Mouse (Mus musculus) gastrocnemius, postnatal 14 days (tissue): ENCODE results near the gene Mob2. TPM values are rescaled to one million over a fixed set of nuclear protein-coding genes. Genes with fewer than 3 reads are reported as not detected.
A peak's percentile ranks its signal among the peaks of the same experiment; 100 is the strongest.

ENCODE experiments used
- DNase-seq: peaks from one replicate; pipeline ENCODE4 v3.0.0; 2021; ENCODE audit warnings: mixed read lengths
- intact Hi-C: fragments of 180-260 bp; cut with DNase I; formaldehyde crosslinking; loops from one replicate; pipeline ENCODE4 v1.15.1; 2025; ENCODE audit warnings: low total_unique reads
- long read RNA-seq, 2 experiments: library from polyadenylated mRNA; stranded (forward); transcript quantifications; one replicate each; pipeline ENCODE4 v2.0.0; 2021
- total RNA-seq, 2 experiments: library from RNA; stranded (reverse); gene quantifications; 2 replicates each; pipeline ENCODE4 v1.2.3; 2021

Mob2 gene
- total RNA-seq = 10 to 100 TPM; 26.6 to 32.0 TPM
- long read RNA-seq, experiment 1, transcript Mob2-201 (5 exons, 1,490 nt) = major isoform, 38 of 77 reads
- long read RNA-seq, experiment 1, transcript Mob2-206 (5 exons, 2,140 nt) = minor isoform, 8 of 77 reads
- long read RNA-seq, experiment 1, partial matches to known transcripts = 2 of 77 reads
- long read RNA-seq, experiment 1, other reads (novel, unspliced or antisense) = 25 of 77 reads
- long read RNA-seq, experiment 2, transcript Mob2-201 (5 exons, 1,490 nt) = major isoform, 40 of 88 reads
- long read RNA-seq, experiment 2, transcript Mob2-206 (5 exons, 2,140 nt) = minor isoform, 5 of 88 reads
- long read RNA-seq, experiment 2, partial matches to known transcripts = 1 of 88 reads
- long read RNA-seq, experiment 2, other reads (novel, unspliced or antisense) = 39 of 88 reads

- intact Hi-C loops = no loop called here
- peak; percentile 93 for DNase-seq
These were observed at the start of gene Mob2 for GRCm38 (mm10) chr7:142060931-142061565. Mob2 (minus strand) TSS chr7:142061065.

- DNase-seq = no peak
- intact Hi-C loops = no loop called here
These were observed 43.9 kb upstream of the Mob2 start for GRCm38 (mm10) chr7:142104747-142105146.

GRCm38 (mm10) chr7:142097776-142098175 is 36.9 kb upstream of the Mob2 start:
- DNase-seq = peak; percentile 79
- intact Hi-C loops = loop anchor here (2.0 kb wide), 2 partner anchors 27 to 81 kb away; no protein-coding TSS in a partner anchor

- DNase-seq = no peak
- intact Hi-C loops = loop anchor here (2.0 kb wide), 1 partner anchor 80 kb away; no protein-coding TSS in a partner anchor
These were observed 35.8 kb upstream of the Mob2 start for GRCm38 (mm10) chr7:142096701-142097100.

GRCm38 (mm10) chr7:142095183-142095931 is 34.5 kb upstream of the Mob2 start, which contains the start of gene Dusp8:
Dusp8 (minus strand) TSS chr7:142095843.
- intact Hi-C loops = no loop called here
- DNase-seq = peak; percentile 91

- intact Hi-C loops = no loop called here
- DNase-seq = peak; percentile 35
These were observed 33.7 kb upstream of the Mob2 start for GRCm38 (mm10) chr7:142094301-142095143.

GRCm38 (mm10) chr7:142093696-142094240 is 32.9 kb upstream of the Mob2 start:
- DNase-seq = no peak
- intact Hi-C loops = no loop called here

- intact Hi-C loops = no loop called here
These were observed 32.1 kb upstream of the Mob2 start for GRCm38 (mm10) chr7:142092991-142093390.

GRCm38 (mm10) chr7:142091848-142092247 is 31.0 kb upstream of the Mob2 start:
- no peak for DNase-seq
- intact Hi-C loops = no loop called here

More at GRCm38 (mm10) chr7:142092991-142093390, 32.1 kb upstream of the Mob2 start:
- DNase-seq = no peak

GRCm38 (mm10) chr7:142089648-142090447 is 29.0 kb upstream of the Mob2 start:
- intact Hi-C loops = no loop called here
- no peak for DNase-seq

- no peak for DNase-seq
These were observed 28.0 kb upstream of the Mob2 start for GRCm38 (mm10) chr7:142088886-142089285.

GRCm38 (mm10) chr7:142087069-142087652 is 26.3 kb upstream of the Mob2 start:
- DNase-seq = no peak
- intact Hi-C loops = no loop called here

More at GRCm38 (mm10) chr7:142088886-142089285, 28.0 kb upstream of the Mob2 start:
- intact Hi-C loops = no loop called here

GRCm38 (mm10) chr7:142086159-142086905 is 25.5 kb upstream of the Mob2 start:
- intact Hi-C loops = no loop called here
- DNase-seq = no peak

- intact Hi-C loops = no loop called here
- DNase-seq = peak; percentile 72
These were observed 24.0 kb upstream of the Mob2 start for GRCm38 (mm10) chr7:142084820-142085219.

- DNase-seq = no peak
- intact Hi-C loops = no loop called here
These were observed 23.5 kb upstream of the Mob2 start for GRCm38 (mm10) chr7:142084395-142084794.

- intact Hi-C loops = no loop called here
- peak; percentile 60 for DNase-seq
These were observed 22.9 kb upstream of the Mob2 start for GRCm38 (mm10) chr7:142083588-142084317.
